Mouse (Mus musculus): ENCODE measurements around the gene Tldc1. TPM values are rescaled to one million over a fixed set of nuclear protein-coding genes. Genes with fewer than 3 reads are reported as not detected.
A peak's percentile ranks its signal among the peaks of the same experiment; 100 is the strongest.

Tldc1 gene
- polyA plus RNA-seq, 1 experiment from 2014 or later = 9.1 TPM

GRCm38 (mm10) chr8:119761692-119762091 lies 16.5 kb downstream of the Tldc1 start:
- no peaks in the 10 kb centered on the region for H3K4me1 ChIP-seq (replicated peaks; ENCODE audit: control insufficient read depth, insufficient read depth)
- H3K9me3 ChIP-seq (ENCODE audit: control insufficient read depth, low read length) = no peaks in the 10 kb centered on the region
- peaks cover 5% of the 10 kb centered on the region; the same call in 1 of the 2 replicates for H3K36me3 ChIP-seq (ENCODE audit: control insufficient read depth, insufficient read depth, low read length)
- no peak overlapping the region for H3K9ac ChIP-seq (ENCODE audit: low read length)
- TF ChIP-seq CTCF (IDR thresholded peaks at IDR 0.05; ENCODE audit: low read depth) = no peak
- no peak for TF ChIP-seq EP300 (optimal IDR thresholded peaks at IDR 0.05)
- H3K27ac ChIP-seq (replicated peaks) = no peak overlapping the region
- no peak overlapping the region for H3K4me2 ChIP-seq (replicated peaks; ENCODE audit: low read depth)
- DNase-seq (ENCODE audit: low spot score) = no peak
- ATAC-seq (ENCODE audit: low FRiP score, low TSS enrichment) = no peak
- no peak overlapping the region for H3K4me3 ChIP-seq (ENCODE audit: low read depth, low read length)
- no peaks in the 10 kb centered on the region for H3K27me3 ChIP-seq (ENCODE audit: control insufficient read depth, insufficient read depth, low read length)
- WGBS = 90% methylated on average over 11 of the region's 11 CpGs

- ATAC-seq (ENCODE audit: low FRiP score, low TSS enrichment) = no peak
- H3K4me2 ChIP-seq (replicated peaks; ENCODE audit: low read depth) = no peak overlapping the region
- H3K4me3 ChIP-seq (ENCODE audit: low read depth, low read length) = no peak overlapping the region
- H3K27me3 ChIP-seq (ENCODE audit: control insufficient read depth, insufficient read depth, low read length) = no peaks in the 10 kb centered on the region
- DNase-seq (ENCODE audit: low spot score) = peak; percentile 30
- H3K27ac ChIP-seq (replicated peaks) = no peak overlapping the region
- TF ChIP-seq CTCF (IDR thresholded peaks at IDR 0.05; ENCODE audit: low read depth) (no peak), EP300 (optimal IDR thresholded peaks at IDR 0.05) (no peak)
- WGBS = 63% methylated on average over 5 of the region's 5 CpGs
- H3K4me1 ChIP-seq (replicated peaks; ENCODE audit: control insufficient read depth, insufficient read depth) = no peaks in the 10 kb centered on the region
- no peaks in the 10 kb centered on the region for H3K36me3 ChIP-seq (ENCODE audit: control insufficient read depth, insufficient read depth, low read length)
- no peaks in the 10 kb centered on the region for H3K9me3 ChIP-seq (ENCODE audit: control insufficient read depth, low read length)
- no peak overlapping the region for H3K9ac ChIP-seq (ENCODE audit: low read length)
Measured at GRCm38 (mm10) chr8:119756538-119756937, 21.7 kb downstream of the Tldc1 start.

- WGBS = 90% methylated on average over 2 of the region's 2 CpGs
- Histone ChIP-seq H3K9me3 (ENCODE audit: control insufficient read depth, low read length) (no peaks in the 10 kb centered on the region), H3K27me3 (ENCODE audit: control insufficient read depth, insufficient read depth, low read length) (no peaks in the 10 kb centered on the region), H3K4me1 (replicated peaks; ENCODE audit: control insufficient read depth, insufficient read depth) (no peaks in the 10 kb centered on the region), H3K4me2 (replicated peaks; ENCODE audit: low read depth) (peak overlapping the region; percentile 44), H3K36me3 (ENCODE audit: control insufficient read depth, insufficient read depth, low read length) (no peaks in the 10 kb centered on the region), H3K9ac (ENCODE audit: low read length) (no peak overlapping the region), H3K27ac (replicated peaks) (no peak overlapping the region), H3K4me3 (ENCODE audit: low read depth, low read length) (no peak overlapping the region)
- TF ChIP-seq CTCF (IDR thresholded peaks at IDR 0.05; ENCODE audit: low read depth) = no peak
- no peak for TF ChIP-seq EP300 (optimal IDR thresholded peaks at IDR 0.05)
- ATAC-seq (ENCODE audit: low FRiP score, low TSS enrichment) (no peak), DNase-seq (ENCODE audit: low spot score) (no peak)
Measured at GRCm38 (mm10) chr8:119756147-119756461, 22.1 kb downstream of the Tldc1 start.

GRCm38 (mm10) chr8:119755238-119756146 lies 22.7 kb downstream of the Tldc1 start:
- H3K27ac ChIP-seq (replicated peaks) = no peak overlapping the region
- ATAC-seq (ENCODE audit: low FRiP score, low TSS enrichment) = peak; percentile 82
- no peak overlapping the region for H3K9ac ChIP-seq (ENCODE audit: low read length)
- no peaks in the 10 kb centered on the region for H3K9me3 ChIP-seq (ENCODE audit: control insufficient read depth, low read length)
- WGBS = 26% methylated on average over 27 of the region's 28 CpGs
- no peaks in the 10 kb centered on the region for H3K27me3 ChIP-seq (ENCODE audit: control insufficient read depth, insufficient read depth, low read length)
- H3K36me3 ChIP-seq (ENCODE audit: control insufficient read depth, insufficient read depth, low read length) = no peaks in the 10 kb centered on the region
- TF ChIP-seq EP300 (optimal IDR thresholded peaks at IDR 0.05) (no peak), CTCF (IDR thresholded peaks at IDR 0.05; ENCODE audit: low read depth) (peak; percentile 53)
- no peaks in the 10 kb centered on the region for H3K4me1 ChIP-seq (replicated peaks; ENCODE audit: control insufficient read depth, insufficient read depth)
- H3K4me3 ChIP-seq (ENCODE audit: low read depth, low read length) = peak overlapping the region; percentile 17
- H3K4me2 ChIP-seq (replicated peaks; ENCODE audit: low read depth) = peak overlapping the region; percentile 44
- peak; percentile 84 for DNase-seq (ENCODE audit: low spot score)

GRCm38 (mm10) chr8:119744604-119745003 lies 33.6 kb downstream of the Tldc1 start:
- ATAC-seq (ENCODE audit: low FRiP score, low TSS enrichment) = peak; percentile 41
- Histone ChIP-seq H3K4me1 (replicated peaks; ENCODE audit: control insufficient read depth, insufficient read depth) (no peaks in the 10 kb centered on the region), H3K9me3 (ENCODE audit: control insufficient read depth, low read length) (no peaks in the 10 kb centered on the region), H3K9ac (ENCODE audit: low read length) (no peak overlapping the region), H3K4me2 (replicated peaks; ENCODE audit: low read depth) (no peak overlapping the region), H3K36me3 (ENCODE audit: control insufficient read depth, insufficient read depth, low read length) (no peaks in the 10 kb centered on the region), H3K27me3 (ENCODE audit: control insufficient read depth, insufficient read depth, low read length) (no peaks in the 10 kb centered on the region), H3K27ac (replicated peaks) (no peak overlapping the region), H3K4me3 (ENCODE audit: low read depth, low read length) (no peak overlapping the region)
- DNase-seq (ENCODE audit: low spot score) = no peak
- TF ChIP-seq EP300 (optimal IDR thresholded peaks at IDR 0.05) (no peak), CTCF (IDR thresholded peaks at IDR 0.05; ENCODE audit: low read depth) (no peak)
- WGBS = 57% methylated on average over 4 of the region's 4 CpGs
